Comparison of ENCODE assay signal across 9 mouse cellular contexts in the genomic region with DNA sequence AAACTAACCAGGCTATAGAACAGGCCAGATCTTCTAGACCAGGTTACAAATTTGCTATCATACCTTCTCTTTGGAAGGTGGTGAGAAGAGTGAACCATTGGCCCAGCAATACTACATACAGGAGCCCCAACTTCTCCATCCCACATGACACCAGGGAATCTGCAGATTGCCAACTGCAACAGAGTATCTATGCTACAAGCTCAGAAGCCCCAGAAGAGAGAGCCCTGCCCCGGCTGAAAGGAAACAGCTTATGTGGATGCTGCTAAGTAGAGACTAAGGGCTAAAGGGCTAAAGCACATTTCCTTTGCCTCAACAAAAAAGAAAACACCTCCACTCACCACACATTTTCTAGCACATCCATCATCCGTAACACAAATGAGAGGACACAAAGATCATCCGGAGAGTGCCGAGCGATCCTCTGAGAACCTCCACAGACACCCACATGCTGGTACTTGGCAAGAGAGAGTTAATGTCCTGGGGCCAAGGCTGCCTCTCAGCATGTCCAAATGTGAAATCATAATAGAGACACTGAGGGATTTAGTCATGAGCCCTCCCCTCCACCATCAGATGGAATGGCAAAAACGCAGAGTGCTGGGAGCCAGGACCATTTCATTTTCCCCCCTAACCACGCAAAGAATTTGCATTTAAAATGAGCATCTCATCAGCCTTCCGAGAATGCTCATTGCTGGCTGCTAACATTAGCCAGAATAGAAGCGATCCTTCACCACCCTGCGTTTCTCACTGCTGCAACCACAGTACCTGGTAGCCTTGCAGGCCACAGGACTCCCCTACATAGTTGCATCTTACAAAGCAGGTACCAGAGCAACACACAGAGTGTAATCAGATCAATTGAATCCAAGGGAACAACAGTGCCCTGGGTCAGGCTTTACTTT. TPM values are rescaled to one million over a fixed set of nuclear protein-coding genes. Genes with fewer than 3 reads are reported as not detected.
A peak's percentile ranks its signal among the peaks of the same experiment; 100 is the strongest.
DNase-seq lines count a peak whose midpoint lies in the region; ATAC-seq and TF ChIP-seq lines count a peak whose summit lies in the region.
"Had no signal": no experiment of that assay in that cellular context is flagged by ENCODE, and none has a peak within 500 bp of the region (broad histone marks: within the 10 kb centered on the region; RNA-seq: fewer than 3 reads in every experiment).

No protein-coding gene starts in this region.

- DNase-seq in cerebellum, postnatal 10 days, result peak; percentile 68 to 76
- peak; percentile 7 for DNase-seq in hindbrain, embryonic 10.5 days (ENCODE audit: low spot score)
- DNase-seq in layer of hippocampus, adult 9-10 months (ENCODE audit: low spot score), result no peak
- no peak for DNase-seq in lung, postnatal 25 days (ENCODE audit: low spot score)

- 0 out of 2 replicates have a peak overlapping the region, but pooled peaks have one; percentile 17 for H3K27ac ChIP-seq in intestine, embryonic 15.5 days
- H3K27ac ChIP-seq in intestine, postnatal 0 days (ENCODE audit: low read depth, low read length), result no peak overlapping the region
- peak overlapping the region; percentile 62 for H3K27ac ChIP-seq in hindbrain, embryonic 10.5 days
- H3K27ac ChIP-seq in midbrain, embryonic 15.5 days, result peak overlapping the region; percentile 49
- H3K27ac ChIP-seq: liver, embryonic 15.5 days had no signal

- no peaks in the 10 kb centered on the region for H3K9me3 ChIP-seq in intestine, embryonic 15.5 days
- no peaks in the 10 kb centered on the region for H3K9me3 ChIP-seq in intestine, postnatal 0 days (ENCODE audit: control insufficient read depth)
- H3K9me3 ChIP-seq in hindbrain, embryonic 10.5 days, result no peaks in the 10 kb centered on the region
- H3K9me3 ChIP-seq in midbrain, embryonic 15.5 days, result no peaks in the 10 kb centered on the region
- H3K9me3 ChIP-seq: liver, embryonic 15.5 days had no signal

- peaks cover 8% of the 10 kb centered on the region; the same call in 1 of the 2 replicates for H3K4me1 ChIP-seq in intestine, embryonic 15.5 days (replicated peaks)
- no peaks in the 10 kb centered on the region for H3K4me1 ChIP-seq in intestine, postnatal 0 days (replicated peaks; ENCODE audit: control insufficient read depth, insufficient read depth, low read length)
- peaks cover 28% of the 10 kb centered on the region for H3K4me1 ChIP-seq in hindbrain, embryonic 10.5 days (replicated peaks)
- peaks cover 20% of the 10 kb centered on the region for H3K4me1 ChIP-seq in midbrain, embryonic 15.5 days
- H3K4me1 ChIP-seq: liver, embryonic 15.5 days had no signal

- no peaks in the 10 kb centered on the region for H3K36me3 ChIP-seq in intestine, embryonic 15.5 days
- no peaks in the 10 kb centered on the region for H3K36me3 ChIP-seq in intestine, postnatal 0 days (ENCODE audit: control insufficient read depth, insufficient read depth)
- no peaks in the 10 kb centered on the region for H3K36me3 ChIP-seq in hindbrain, embryonic 10.5 days
- H3K36me3 ChIP-seq in midbrain, embryonic 15.5 days (replicated peaks), result no peaks in the 10 kb centered on the region
- H3K36me3 ChIP-seq: liver, embryonic 15.5 days had no signal

- H3K4me2 ChIP-seq in intestine, embryonic 15.5 days (replicated peaks), result no peak overlapping the region
- no peak overlapping the region for H3K4me2 ChIP-seq in intestine, postnatal 0 days (replicated peaks; ENCODE audit: low read depth)
- H3K4me2 ChIP-seq in midbrain, embryonic 15.5 days, result peak overlapping the region; percentile 2; the same call in 1 of the 2 replicates
- H3K4me2 ChIP-seq: liver, embryonic 15.5 days had no signal

- H3K27me3 ChIP-seq in intestine, embryonic 15.5 days (replicated peaks), result no peaks in the 10 kb centered on the region
- H3K27me3 ChIP-seq in intestine, postnatal 0 days (replicated peaks; ENCODE audit: control insufficient read depth, insufficient read depth, low read length), result no peaks in the 10 kb centered on the region
- no peaks in the 10 kb centered on the region for H3K27me3 ChIP-seq in hindbrain, embryonic 10.5 days (ENCODE audit: insufficient read depth, poor library complexity, severe bottlenecking)
- H3K27me3 ChIP-seq in midbrain, embryonic 15.5 days (replicated peaks), result no peaks in the 10 kb centered on the region
- H3K27me3 ChIP-seq: liver, embryonic 15.5 days had no signal

- H3K9ac ChIP-seq in intestine, embryonic 15.5 days, result no peak overlapping the region
- no peak overlapping the region for H3K9ac ChIP-seq in intestine, postnatal 0 days (ENCODE audit: low read depth, low read length)
- H3K9ac ChIP-seq in midbrain, embryonic 15.5 days, result no peak overlapping the region
- H3K9ac ChIP-seq: liver, embryonic 15.5 days had no signal

- 41% methylated on average over 10 of the region's 10 CpGs for WGBS in intestine, embryonic 15.5 days
- WGBS in intestine, postnatal 0 days, result 53% methylated on average over 10 of the region's 10 CpGs
- WGBS in hindbrain, embryonic 10.5 days, result 39% methylated on average over 10 of the region's 10 CpGs
- 10% methylated on average over 10 of the region's 10 CpGs for WGBS in midbrain, embryonic 15.5 days

- TF ChIP-seq CTCF in intestine, postnatal 0 days (IDR thresholded peaks at IDR 0.05; ENCODE audit: low read depth), result no peak

- no peak overlapping the region for H3K4me3 ChIP-seq in intestine, embryonic 15.5 days (replicated peaks)
- H3K4me3 ChIP-seq in intestine, postnatal 0 days (ENCODE audit: low read depth, low read length), result no peak overlapping the region
- H3K4me3 ChIP-seq in hindbrain, embryonic 10.5 days, result no peak overlapping the region
- H3K4me3 ChIP-seq in midbrain, embryonic 15.5 days, result no peak overlapping the region
- H3K4me3 ChIP-seq: liver, embryonic 15.5 days had no signal

- no peak for ATAC-seq in intestine, embryonic 15.5 days
- ATAC-seq in intestine, postnatal 0 days, result no peak
- ATAC-seq in midbrain, embryonic 15.5 days (replicated peaks), result peak; percentile 58; the same call in 1 of the 2 replicates
- no peak for ATAC-seq in megakaryocyte, adult 5-6 weeks (ENCODE audit: poor library complexity, severe bottlenecking)

RNA-seq across cellular contexts. Expression of gene Tln2, which starts 13.5 kb away (rescaled TPM):
- 28.0 and 29.4 TPM in 2 replicates for polyA plus RNA-seq in intestine, embryonic 15.5 days (2015; fragmentation: Nextera tagmentation; extraction: Ambion mirVana)
- polyA plus RNA-seq in intestine, postnatal 0 days (2015; fragmentation: Nextera tagmentation; extraction: Ambion mirVana), result 8.5 and 8.8 TPM in 2 replicates
- polyA plus RNA-seq in hindbrain, embryonic 10.5 days (2016; fragmentation: Nextera tagmentation; extraction: Ambion mirVana), result 22.9 and 32.9 TPM in 2 replicates
- 31.2 and 31.5 TPM in 2 replicates for polyA plus RNA-seq in midbrain, embryonic 15.5 days (2015; fragmentation: Nextera tagmentation; extraction: Ambion mirVana)
- total RNA-seq in megakaryocyte, adult 5-6 weeks (2015), result 0.82 and 1.0 TPM in 2 replicates
- total RNA-seq in megakaryocyte, adult 5-6 weeks (2017), result 0.40 and 0.41 TPM in 2 replicates

Comparison
In these comparisons a context has a peak if more than half of its experiments do, and no peak if none do; other contexts are left out.
1. DNase-seq: peak in cerebellum, postnatal 10 days (2 of 2) and hindbrain, embryonic 10.5 days (single experiment); none in layer of hippocampus, adult 9-10 months (single experiment) and lung, postnatal 25 days (single experiment).